Mouse (Mus musculus) cerebellum, postnatal 10 days (tissue): ENCODE measurements around the gene Vwc2l.

Experiments used
- DNase-seq, 2 experiments: peaks; one replicate each; pipeline ENCODE4 v3.0.0; 2021; ENCODE audit warnings: mixed read lengths in 2 of 2

The Vwc2l gene

GRCm38 (mm10) chr1:70913071-70913470, 187.6 kb downstream of the Vwc2l start:
- DNase-seq: peak; percentile 77 to 84

DNA sequence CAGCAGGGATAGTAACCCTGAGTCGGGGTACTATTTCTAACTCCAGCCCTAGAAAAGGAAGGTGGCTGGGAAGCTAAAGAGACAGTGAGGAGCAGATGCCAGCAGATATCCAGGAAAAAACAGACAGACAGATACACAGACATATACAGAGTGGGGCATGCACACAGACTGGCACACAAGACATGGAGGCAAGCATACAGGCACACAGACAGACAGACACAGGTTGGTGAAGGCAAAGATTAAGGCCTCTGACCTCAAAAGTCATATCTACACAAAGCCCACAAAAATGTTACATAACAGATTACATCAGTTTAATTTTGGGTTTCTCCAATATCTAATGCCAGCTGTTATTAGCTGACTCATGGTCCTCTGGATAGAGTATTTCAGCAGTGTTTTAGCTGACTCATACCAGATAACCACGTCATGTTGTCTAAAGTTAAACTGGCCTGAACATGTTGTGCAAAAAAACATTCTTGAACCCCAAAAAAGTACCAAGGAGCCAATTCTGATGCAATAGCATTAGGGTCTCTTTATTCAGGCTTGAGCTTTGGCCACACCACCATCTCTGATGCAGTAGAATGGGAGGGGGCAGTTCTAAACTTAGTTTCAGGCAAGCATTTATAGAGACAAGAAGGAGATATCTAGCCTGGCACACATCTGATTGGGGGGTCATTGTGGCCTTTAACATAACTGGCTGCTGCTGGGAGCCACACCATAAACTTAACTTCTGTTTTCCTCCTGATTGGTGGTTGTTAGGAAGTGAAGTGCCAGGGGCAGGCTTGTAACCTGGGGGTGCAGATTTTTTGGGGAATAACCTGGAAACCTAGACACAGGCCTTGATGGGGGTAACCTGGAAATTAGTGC, 192.9 kb downstream of the Vwc2l start:
- no peak for DNase-seq

DNA sequence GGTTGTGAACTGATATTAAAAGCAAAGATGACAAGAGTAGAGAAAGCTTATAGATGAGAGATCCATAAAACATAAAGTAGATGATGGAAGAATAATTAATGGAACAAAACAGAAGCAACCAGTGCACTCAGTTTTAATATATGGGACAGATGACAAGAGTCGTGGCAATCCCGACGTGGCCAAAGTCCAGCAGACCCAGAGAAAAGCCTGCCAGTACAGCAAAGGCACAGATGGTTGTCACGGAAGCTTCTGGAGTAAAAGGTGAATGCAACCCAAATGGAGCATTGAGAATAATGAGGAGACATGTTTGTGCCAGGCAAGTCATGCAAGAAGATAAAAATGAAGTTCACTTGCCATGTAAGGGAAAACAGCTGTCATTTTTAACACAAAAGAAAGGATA, 207.5 kb downstream of the Vwc2l start:
- DNase-seq: peak; percentile 86 to 89
